Mouse (Mus musculus) mouse embryonic stem cell (cell line): ENCODE results near the gene Pdgfb.

ENCODE experiments used
- in situ Hi-C, 2 experiments: fragments of 300-500 bp; cut with MboI; formaldehyde crosslinking; loops; 1 replicate in 1 of 2; 3 replicates in 1 of 2; pipeline ENCODE4 v1.14.3; 2019 to 2020; ENCODE audit warnings: low sequenced_read_pairs in 2 of 2, low pct_unique_long_range_greater_than_20kb in 1 of 2, mixed read lengths in 1 of 2; ENCODE audit not compliant: unreplicated experiment in 1 of 2

Pdgfb gene

GRCm38 (mm10) chr15:79946022-79946421, 68.8 kb downstream of the Pdgfb start:
- in situ Hi-C loops, result loop anchor here in 1 of 2 experiments (10.0 kb wide), 2 partner anchors 69 to 119 kb away; partner anchors contain the start of gene Pdgfb
